Mouse (Mus musculus) erythroblast, embryonic 14.5 days (primary cell): ENCODE results near the gene Zdhhc6.

Experiments
- GATA1 ChIP-seq: IDR thresholded peaks from 2 replicates; pipeline ENCODE4 v1.6.1; 2012; ENCODE audit warnings: low read length, inconsistent platforms, mixed read lengths
- TAL1 ChIP-seq: IDR thresholded peaks from 3 replicates; pipeline ENCODE4 v1.6.1; 2012; ENCODE audit warnings: low read length, inconsistent platforms, mixed read lengths

DNA sequence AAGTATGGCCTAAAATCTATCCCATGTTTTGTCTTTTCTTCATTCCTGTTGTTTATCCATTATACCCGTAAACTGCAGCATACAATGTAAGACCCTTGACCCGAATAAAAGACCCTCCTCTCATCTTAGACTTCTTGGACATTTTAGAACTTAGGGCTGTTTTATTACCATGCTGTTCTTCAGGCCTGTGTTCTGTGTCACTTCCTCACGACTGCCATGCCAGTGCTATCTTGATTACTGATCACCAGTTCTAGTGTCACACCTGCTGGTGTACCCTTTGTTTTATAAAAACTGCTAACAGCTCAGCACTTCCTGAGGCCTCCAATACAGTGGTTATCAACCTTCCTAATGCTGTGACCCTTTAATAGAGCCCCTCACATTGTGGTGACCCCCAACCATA, 20.3 kb downstream of the Zdhhc6 start:
- TF ChIP-seq GATA1 (no peak), TAL1 (no peak)
